Mouse (Mus musculus): Measurements from ENCODE around the gene Nrg4. TPM values are rescaled to one million over a fixed set of nuclear protein-coding genes. Genes with fewer than 3 reads are reported as not detected.

The Nrg4 gene
- polyA plus RNA-seq, 1 experiment from 2014 or later: 0.73 TPM

DNA sequence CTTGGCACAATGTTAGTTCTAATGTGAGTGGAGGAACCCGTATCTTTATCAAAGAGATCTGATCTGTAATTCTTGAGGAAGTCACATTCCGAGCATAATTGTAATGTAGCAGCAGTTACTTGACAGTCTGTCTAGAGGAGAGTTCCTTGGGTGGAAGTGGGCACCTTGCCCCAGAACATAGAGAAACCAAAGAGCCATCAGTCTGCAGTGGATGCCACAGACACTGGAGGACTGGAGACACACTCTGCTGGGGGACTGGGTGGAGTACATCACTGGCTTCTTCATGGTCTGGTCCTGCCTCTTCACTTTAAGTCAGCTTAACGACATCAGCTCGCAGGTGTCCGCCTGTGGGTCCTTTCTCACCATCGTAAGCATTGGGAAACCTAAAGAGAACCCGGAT lies 17.5 kb upstream of the Nrg4 start:
- no peak for ATAC-seq (replicated peaks; ENCODE audit: insufficient number of reproducible peaks, insufficient read depth, low FRiP score, low read depth)
- Histone ChIP-seq H3K9ac (no peak overlapping the region), H3K27ac (no peak overlapping the region), H3K9me3 (replicated peaks) (no peaks in the 10 kb centered on the region), H3K4me2 (no peak overlapping the region), H3K36me3 (no peaks in the 10 kb centered on the region), H3K27me3 (no peaks in the 10 kb centered on the region), H3K4me1 (replicated peaks) (no peaks in the 10 kb centered on the region), H3K4me3 (no peak overlapping the region)
- 75% methylated on average over 7 of the region's 7 CpGs for WGBS

- H3K27me3 ChIP-seq: peaks cover 34% of the 10 kb centered on the region
- H3K27ac ChIP-seq: no peak overlapping the region
- peaks cover 3% of the 10 kb centered on the region; the same call in 1 of the 2 replicates for H3K4me1 ChIP-seq (replicated peaks)
- no peaks in the 10 kb centered on the region for H3K36me3 ChIP-seq
- ATAC-seq (replicated peaks; ENCODE audit: insufficient number of reproducible peaks, insufficient read depth, low FRiP score, low read depth): no peak
- WGBS: 33% methylated on average over 7 of the region's 7 CpGs
- no peaks in the 10 kb centered on the region for H3K9me3 ChIP-seq (replicated peaks)
- peak overlapping the region; percentile 19; the same call in 1 of the 2 replicates for H3K4me2 ChIP-seq
- no peak overlapping the region for H3K4me3 ChIP-seq
- no peak overlapping the region for H3K9ac ChIP-seq
Observed at GRCm38 (mm10) chr9:55332949-55333348, 6.3 kb upstream of the Nrg4 start.

DNA sequence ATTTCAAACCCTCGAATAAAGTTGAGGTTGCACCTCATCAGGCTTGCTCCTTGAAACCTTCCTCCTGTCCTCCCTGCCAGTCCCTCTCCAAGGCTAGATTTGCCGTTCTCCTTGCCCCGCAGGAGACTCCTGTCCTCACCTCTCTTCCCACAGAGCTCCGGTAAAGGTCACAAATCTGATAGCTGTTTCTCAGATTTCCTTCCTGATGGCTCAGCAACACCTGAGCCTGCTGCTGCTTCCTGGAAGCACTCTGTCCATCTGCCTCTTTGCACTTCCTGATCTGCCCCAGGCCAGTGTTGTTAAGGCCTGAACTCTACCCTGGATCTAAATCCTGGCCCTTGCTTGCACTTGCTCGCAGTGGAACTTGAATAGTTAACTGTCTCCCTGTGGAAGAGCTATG lies 5.8 kb upstream of the Nrg4 start:
- no peak overlapping the region for H3K27ac ChIP-seq
- peaks cover 3% of the 10 kb centered on the region; the same call in 1 of the 2 replicates for H3K4me1 ChIP-seq (replicated peaks)
- no peak overlapping the region for H3K9ac ChIP-seq
- peaks cover 37% of the 10 kb centered on the region for H3K27me3 ChIP-seq
- WGBS: 38% methylated on average over 5 of the region's 5 CpGs
- H3K4me3 ChIP-seq: no peak overlapping the region
- H3K36me3 ChIP-seq: no peaks in the 10 kb centered on the region
- H3K4me2 ChIP-seq: 0 out of 2 replicates have a peak overlapping the region, but pooled peaks have one; percentile 19
- no peak for ATAC-seq (replicated peaks; ENCODE audit: insufficient number of reproducible peaks, insufficient read depth, low FRiP score, low read depth)
- no peaks in the 10 kb centered on the region for H3K9me3 ChIP-seq (replicated peaks)

- peaks cover 50% of the 10 kb centered on the region for H3K27me3 ChIP-seq
- no peak overlapping the region for H3K4me2 ChIP-seq
- no peak overlapping the region for H3K27ac ChIP-seq
- H3K36me3 ChIP-seq: no peaks in the 10 kb centered on the region
- WGBS: 76% methylated on average over 6 of the region's 6 CpGs
- peaks cover 9% of the 10 kb centered on the region for H3K4me1 ChIP-seq (replicated peaks)
- no peaks in the 10 kb centered on the region for H3K9me3 ChIP-seq (replicated peaks)
- H3K9ac ChIP-seq: no peak overlapping the region
- no peak for ATAC-seq (replicated peaks; ENCODE audit: insufficient number of reproducible peaks, insufficient read depth, low FRiP score, low read depth)
- H3K4me3 ChIP-seq: no peak overlapping the region
Observed at GRCm38 (mm10) chr9:55329401-55329800, 2.8 kb upstream of the Nrg4 start.

GRCm38 (mm10) chr9:55328151-55328918 lies 1.7 kb upstream of the Nrg4 start:
- Histone ChIP-seq H3K36me3 (no peaks in the 10 kb centered on the region), H3K9ac (no peak overlapping the region), H3K4me2 (no peak overlapping the region), H3K4me1 (replicated peaks) (peaks cover 9% of the 10 kb centered on the region), H3K4me3 (no peak overlapping the region), H3K27me3 (peaks cover 58% of the 10 kb centered on the region), H3K27ac (no peak overlapping the region), H3K9me3 (replicated peaks) (no peaks in the 10 kb centered on the region)
- 31% methylated on average over 14 of the region's 14 CpGs for WGBS
- no peak for ATAC-seq (replicated peaks; ENCODE audit: insufficient number of reproducible peaks, insufficient read depth, low FRiP score, low read depth)

GRCm38 (mm10) chr9:55327234-55327615 lies 581 bp upstream of the Nrg4 start:
- Histone ChIP-seq H3K27me3 (peaks cover 64% of the 10 kb centered on the region), H3K9ac (peak overlapping the region; percentile 71), H3K4me2 (peak overlapping the region; percentile 93), H3K36me3 (no peaks in the 10 kb centered on the region), H3K4me3 (peak overlapping the region; percentile 74), H3K27ac (no peak overlapping the region), H3K4me1 (replicated peaks) (peaks cover 6% of the 10 kb centered on the region), H3K9me3 (replicated peaks) (no peaks in the 10 kb centered on the region)
- ATAC-seq (replicated peaks; ENCODE audit: insufficient number of reproducible peaks, insufficient read depth, low FRiP score, low read depth): no peak
- WGBS: 2% methylated on average over 13 of the region's 13 CpGs

GRCm38 (mm10) chr9:55325564-55326514 lies 805 bp downstream of the Nrg4 start:
- ATAC-seq (replicated peaks; ENCODE audit: insufficient number of reproducible peaks, insufficient read depth, low FRiP score, low read depth): no peak
- no peaks in the 10 kb centered on the region for H3K9me3 ChIP-seq (replicated peaks)
- peaks cover 6% of the 10 kb centered on the region for H3K4me1 ChIP-seq (replicated peaks)
- H3K9ac ChIP-seq: peak overlapping the region; percentile 71
- no peak overlapping the region for H3K27ac ChIP-seq
- H3K4me3 ChIP-seq: peak overlapping the region; percentile 74
- WGBS: 14% methylated on average over 18 of the region's 18 CpGs
- peaks cover 60% of the 10 kb centered on the region for H3K27me3 ChIP-seq
- peak overlapping the region; percentile 93 for H3K4me2 ChIP-seq
- no peaks in the 10 kb centered on the region for H3K36me3 ChIP-seq

DNA sequence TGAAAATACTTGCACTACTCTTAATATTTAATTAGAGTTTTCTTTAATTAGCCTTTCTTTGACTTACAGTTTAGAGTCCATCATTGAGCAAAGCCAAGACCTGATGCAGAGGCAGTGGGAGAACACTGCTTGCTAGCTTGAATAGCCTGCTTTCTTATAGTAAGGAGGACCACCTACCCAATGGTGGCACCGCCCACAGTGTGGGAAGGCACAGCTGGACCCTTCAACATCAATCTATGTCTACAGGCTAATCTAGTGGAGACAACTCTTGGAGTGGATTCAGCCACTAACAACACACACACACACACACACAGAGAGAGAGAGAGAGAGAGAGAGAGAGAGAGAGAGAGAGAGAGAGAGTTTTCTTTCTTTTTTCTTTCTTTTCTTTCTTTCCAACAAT lies 1.6 kb downstream of the Nrg4 start:
- Histone ChIP-seq H3K36me3 (no peaks in the 10 kb centered on the region), H3K4me3 (no peak overlapping the region), H3K27me3 (peaks cover 55% of the 10 kb centered on the region), H3K4me1 (replicated peaks) (peaks cover 6% of the 10 kb centered on the region), H3K27ac (no peak overlapping the region), H3K9ac (no peak overlapping the region), H3K4me2 (no peak overlapping the region), H3K9me3 (replicated peaks) (no peaks in the 10 kb centered on the region)
- no peak for ATAC-seq (replicated peaks; ENCODE audit: insufficient number of reproducible peaks, insufficient read depth, low FRiP score, low read depth)
- 40% methylated on average over 1 of the region's 1 CpGs for WGBS

DNA sequence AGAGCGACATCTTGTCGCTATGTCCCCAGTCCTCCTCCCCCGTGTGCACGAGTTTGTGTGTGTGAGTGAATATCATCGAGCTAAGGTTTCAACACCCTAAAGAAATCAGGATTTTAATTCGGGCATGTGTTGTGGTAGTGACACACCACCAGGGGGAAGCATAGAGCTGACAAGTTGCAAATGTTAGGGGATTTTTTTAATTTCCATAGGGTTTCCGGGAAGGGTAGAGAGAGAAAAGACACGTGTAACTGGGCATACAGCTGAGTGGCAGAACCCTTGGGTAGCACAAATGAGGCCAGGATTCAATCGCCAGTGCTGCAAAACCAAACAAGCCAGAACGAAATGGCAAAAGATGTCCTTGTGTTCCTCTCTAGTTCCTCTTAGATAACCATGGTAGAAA lies 2.1 kb downstream of the Nrg4 start:
- no peaks in the 10 kb centered on the region for H3K9me3 ChIP-seq (replicated peaks)
- peaks cover 52% of the 10 kb centered on the region for H3K27me3 ChIP-seq
- WGBS: 56% methylated on average over 10 of the region's 10 CpGs
- no peak overlapping the region for H3K9ac ChIP-seq
- no peak for ATAC-seq (replicated peaks; ENCODE audit: insufficient number of reproducible peaks, insufficient read depth, low FRiP score, low read depth)
- H3K36me3 ChIP-seq: no peaks in the 10 kb centered on the region
- H3K27ac ChIP-seq: no peak overlapping the region
- no peak overlapping the region for H3K4me3 ChIP-seq
- H3K4me1 ChIP-seq (replicated peaks): peaks cover 6% of the 10 kb centered on the region
- no peak overlapping the region for H3K4me2 ChIP-seq

- Histone ChIP-seq H3K27me3 (peaks cover 47% of the 10 kb centered on the region), H3K9ac (no peak overlapping the region), H3K4me1 (replicated peaks) (peaks cover 6% of the 10 kb centered on the region), H3K27ac (no peak overlapping the region), H3K4me2 (no peak overlapping the region), H3K4me3 (no peak overlapping the region), H3K36me3 (no peaks in the 10 kb centered on the region), H3K9me3 (replicated peaks) (no peaks in the 10 kb centered on the region)
- ATAC-seq (replicated peaks; ENCODE audit: insufficient number of reproducible peaks, insufficient read depth, low FRiP score, low read depth): no peak
- 55% methylated on average over 8 of the region's 8 CpGs for WGBS
Observed at GRCm38 (mm10) chr9:55324085-55324484, 2.6 kb downstream of the Nrg4 start.

DNA sequence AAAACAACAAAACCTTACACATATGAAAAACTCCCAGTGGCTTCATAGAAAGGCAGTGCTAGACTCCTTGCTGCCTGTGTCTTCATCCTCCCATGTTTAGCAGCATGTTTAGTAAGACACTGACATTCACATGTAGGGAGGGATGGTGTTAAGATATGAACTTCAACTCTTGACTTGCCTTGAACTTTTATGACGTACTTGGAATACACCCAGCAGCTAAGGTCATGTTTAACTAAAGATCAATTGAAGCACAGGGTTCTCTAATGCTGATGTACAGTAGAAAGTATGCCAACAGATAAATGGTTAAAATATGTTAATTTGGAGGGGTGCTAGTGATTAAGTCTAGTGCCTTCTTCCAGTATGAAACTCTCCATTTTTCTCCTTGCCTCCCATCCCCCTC lies 4.0 kb downstream of the Nrg4 start:
- Histone ChIP-seq H3K4me3 (no peak overlapping the region), H3K36me3 (no peaks in the 10 kb centered on the region), H3K9ac (no peak overlapping the region), H3K4me2 (no peak overlapping the region), H3K27ac (no peak overlapping the region), H3K27me3 (peaks cover 34% of the 10 kb centered on the region), H3K9me3 (replicated peaks) (no peaks in the 10 kb centered on the region), H3K4me1 (replicated peaks) (peaks cover 6% of the 10 kb centered on the region)
- no peak for ATAC-seq (replicated peaks; ENCODE audit: insufficient number of reproducible peaks, insufficient read depth, low FRiP score, low read depth)
- WGBS: 58% methylated on average over 1 of the region's 1 CpGs
